Mouse (Mus musculus) liver, adult (tissue): Measurements from ENCODE around the gene Raly.

Experiments
- GATA4 ChIP-seq: IDR thresholded peaks from 2 replicates; pipeline ENCODE4 v1.6.1; 2014; ENCODE audit warnings: mild to moderate bottlenecking, low read length; ENCODE audit not compliant: insufficient replicate concordance

The Raly gene

GRCm38 (mm10) chr2:154813426-154813825, 22.5 kb downstream of the Raly start:
- TF ChIP-seq GATA4: no peak

GRCm38 (mm10) chr2:154817089-154817488, 26.2 kb downstream of the Raly start:
- TF ChIP-seq GATA4: no peak

GRCm38 (mm10) chr2:154817788-154818187, 26.9 kb downstream of the Raly start:
- no peak for TF ChIP-seq GATA4

GRCm38 (mm10) chr2:154818599-154818998, 27.7 kb downstream of the Raly start:
- no peak for TF ChIP-seq GATA4

- TF ChIP-seq GATA4: no peak
These were observed 29.4 kb downstream of the Raly start for GRCm38 (mm10) chr2:154820346-154820745.

GRCm38 (mm10) chr2:154826054-154826538, 35.2 kb downstream of the Raly start:
- no peak for TF ChIP-seq GATA4

GRCm38 (mm10) chr2:154827521-154827920, 36.6 kb downstream of the Raly start:
- TF ChIP-seq GATA4: no peak

GRCm38 (mm10) chr2:154832471-154832870, 41.6 kb downstream of the Raly start:
- no peak for TF ChIP-seq GATA4

GRCm38 (mm10) chr2:154834149-154834865, 43.4 kb downstream of the Raly start:
- TF ChIP-seq GATA4: no peak

- TF ChIP-seq GATA4: no peak
These were observed 45.6 kb downstream of the Raly start for GRCm38 (mm10) chr2:154836537-154836936.

GRCm38 (mm10) chr2:154848086-154848485, 57.2 kb downstream of the Raly start:
- no peak for TF ChIP-seq GATA4

- TF ChIP-seq GATA4: peak; percentile 85; the same call in 1 of the 2 replicates
These were observed 64.5 kb downstream of the Raly start for GRCm38 (mm10) chr2:154855383-154855782.

GRCm38 (mm10) chr2:154863672-154864071, 72.8 kb downstream of the Raly start:
- TF ChIP-seq GATA4: no peak

- TF ChIP-seq GATA4: no peak
These were observed 74.8 kb downstream of the Raly start for GRCm38 (mm10) chr2:154865696-154866095.

GRCm38 (mm10) chr2:154868106-154868505, 77.2 kb downstream of the Raly start:
- TF ChIP-seq GATA4: no peak

- no peak for TF ChIP-seq GATA4
These were observed 79.2 kb downstream of the Raly start for GRCm38 (mm10) chr2:154869954-154870641.
